Mouse (Mus musculus) heart, adult 11 months (tissue): ENCODE results near the gene Fryl.
A peak's percentile ranks its signal among the peaks of the same experiment; 100 is the strongest.

Source experiments
- DNase-seq: peaks from one replicate; pipeline ENCODE4 v3.0.0; 2022

The Fryl gene

DNA sequence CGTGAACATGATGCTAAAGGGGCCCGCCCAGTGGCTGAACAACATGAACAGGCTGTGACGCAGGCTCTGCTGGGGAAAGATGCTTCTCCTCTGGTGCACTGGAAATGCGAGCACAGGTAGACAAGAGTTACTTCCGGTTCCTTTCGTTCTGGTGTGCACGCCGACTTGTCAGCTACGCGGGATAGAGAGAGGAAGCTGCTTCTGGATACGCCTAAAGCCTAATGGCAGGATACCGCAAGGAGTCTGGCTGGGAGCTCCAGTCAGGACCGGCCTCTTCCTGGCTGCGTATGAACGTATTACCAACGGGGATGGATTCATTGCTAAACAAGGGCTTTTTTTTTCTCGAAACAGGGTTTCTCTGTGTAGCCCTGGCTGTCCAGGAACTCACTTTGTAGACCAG, 167.3 kb downstream of the Fryl start:
- DNase-seq = peak; percentile 81

DNA sequence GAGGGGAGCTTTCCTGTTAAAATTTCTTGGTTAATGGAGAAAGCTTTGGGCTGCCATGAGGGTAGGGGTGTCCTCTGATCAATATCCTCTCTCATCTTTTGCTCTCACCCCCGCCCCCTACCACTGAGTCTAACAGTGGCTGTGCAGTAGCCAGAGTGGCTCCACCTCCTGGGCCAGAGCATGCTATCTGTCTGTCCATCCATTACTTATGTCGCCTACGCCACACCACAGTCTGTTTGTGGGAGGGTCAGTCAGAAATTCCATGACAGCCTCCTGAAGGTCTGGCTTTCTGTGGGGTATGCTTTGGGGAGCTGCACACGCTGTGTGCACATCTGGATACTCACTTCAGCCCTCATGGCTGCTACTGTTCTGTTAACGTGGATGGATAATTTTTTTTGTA, 174.9 kb downstream of the Fryl start:
- peak; percentile 76 for DNase-seq

DNA sequence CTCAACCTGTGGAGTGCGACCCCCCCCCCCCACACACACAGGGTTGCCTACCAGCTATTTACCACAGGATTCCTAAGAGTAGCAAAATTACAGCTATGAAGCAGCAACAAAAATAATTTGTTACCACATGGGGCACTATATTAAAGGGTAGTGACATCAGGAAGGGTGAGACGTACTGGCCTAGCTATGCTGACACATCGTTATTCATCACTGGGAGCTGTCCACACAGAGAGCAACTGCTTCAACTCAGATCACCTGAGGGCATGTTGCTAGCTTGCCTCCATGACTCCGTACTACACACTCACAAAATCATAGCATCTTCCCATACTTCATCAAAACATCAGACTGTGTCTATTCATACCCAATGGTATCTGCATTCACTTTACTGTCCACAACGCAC, 176.6 kb downstream of the Fryl start:
- no peak for DNase-seq

DNA sequence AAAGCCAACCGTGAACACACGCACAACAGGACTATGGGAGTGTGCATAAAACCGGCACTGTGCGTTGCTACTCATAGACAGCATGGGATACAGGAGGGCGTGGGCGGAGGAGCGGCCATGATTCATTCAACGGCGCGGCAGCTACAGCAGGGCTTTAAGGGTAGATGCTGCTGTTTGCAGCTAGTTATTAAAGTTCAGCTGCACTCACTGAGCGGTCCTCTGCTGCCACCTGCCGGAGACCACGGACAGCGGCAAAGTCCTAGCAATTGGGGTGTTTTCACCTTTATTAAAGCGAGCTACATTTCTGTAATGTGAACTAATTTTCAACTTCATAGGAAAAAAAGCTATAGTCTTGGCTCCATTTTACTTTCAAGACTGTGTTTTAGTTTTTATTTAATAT, 185.1 kb downstream of the Fryl start:
- DNase-seq = no peak

GRCm38 (mm10) chr5:73066946-73067345, 189.5 kb downstream of the Fryl start:
- peak; percentile 85 for DNase-seq

GRCm38 (mm10) chr5:73063768-73064669, 192.4 kb downstream of the Fryl start:
- DNase-seq = peak; percentile 83

GRCm38 (mm10) chr5:73061506-73062155, 194.8 kb downstream of the Fryl start:
- peak; percentile 15 for DNase-seq

- peak; percentile 68 for DNase-seq
Observed at GRCm38 (mm10) chr5:73056937-73057336, 199.5 kb downstream of the Fryl start.

DNA sequence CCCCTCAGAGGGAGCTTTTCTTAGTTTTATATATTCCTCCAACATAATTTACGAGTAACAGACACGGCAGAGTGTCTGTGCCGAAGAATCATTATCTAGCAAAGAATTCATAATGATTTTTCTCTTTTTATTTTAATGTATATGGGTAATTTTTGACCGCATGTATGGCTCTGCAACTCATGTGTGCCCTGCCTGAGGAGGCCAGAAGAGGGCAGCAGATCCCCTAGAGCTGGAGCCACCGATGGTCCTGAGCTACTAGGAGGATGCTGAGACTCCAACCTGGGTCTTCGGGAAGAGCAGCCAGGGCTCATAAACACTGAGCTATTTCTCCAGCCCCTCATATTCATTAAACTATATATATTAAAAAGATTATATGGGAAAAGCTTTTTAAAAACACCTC, 200.0 kb downstream of the Fryl start:
- DNase-seq = peak; percentile 78

DNA sequence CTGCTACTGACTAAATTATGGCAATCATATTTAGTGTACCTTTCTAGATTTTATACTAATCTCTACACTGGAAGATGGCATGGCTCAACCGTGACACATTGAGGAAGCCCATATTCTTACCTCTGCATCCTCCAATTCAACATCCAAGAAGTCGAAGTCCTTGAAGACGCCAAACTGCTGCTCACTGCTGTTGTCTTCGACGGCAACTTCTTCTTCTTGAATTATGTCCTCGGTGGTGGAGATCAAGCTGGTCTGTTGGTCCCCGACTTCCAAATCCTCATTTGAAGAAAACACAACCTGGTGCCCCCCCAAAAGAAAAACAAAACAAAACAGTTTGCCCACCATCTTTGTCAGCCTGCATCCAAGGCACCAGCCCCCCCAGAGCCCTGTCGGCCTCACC, 202.5 kb downstream of the Fryl start:
- DNase-seq = peak; percentile 54

DNA sequence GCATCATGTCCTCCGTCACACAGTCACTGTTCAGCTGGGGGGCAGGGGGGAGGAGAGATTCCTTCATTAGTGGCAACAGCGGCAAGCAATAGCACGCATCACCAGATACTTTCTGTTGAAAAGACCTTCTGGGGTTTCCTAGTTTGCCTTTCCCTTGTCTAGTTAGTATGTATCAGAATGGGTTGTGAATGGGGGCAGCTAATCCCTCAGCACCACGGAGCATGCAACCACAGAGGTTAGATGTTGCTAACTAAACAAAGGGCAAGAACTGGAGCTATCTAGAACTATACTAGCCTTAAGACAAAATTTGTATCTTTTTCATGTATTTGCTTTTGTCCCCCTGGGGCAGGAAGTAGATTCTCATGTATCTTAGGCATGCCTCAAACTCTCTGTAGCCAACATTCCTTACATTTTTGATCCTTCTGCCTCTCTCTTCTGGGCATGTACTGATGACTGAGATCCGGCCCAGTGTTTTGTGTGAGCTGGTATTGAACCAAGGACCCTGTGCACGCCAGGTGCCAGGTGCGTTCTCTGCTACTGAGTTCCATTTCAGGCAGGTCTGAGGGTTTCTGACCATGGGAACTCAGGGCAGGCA, 208.7 kb downstream of the Fryl start:
- DNase-seq = peak; percentile 87

DNA sequence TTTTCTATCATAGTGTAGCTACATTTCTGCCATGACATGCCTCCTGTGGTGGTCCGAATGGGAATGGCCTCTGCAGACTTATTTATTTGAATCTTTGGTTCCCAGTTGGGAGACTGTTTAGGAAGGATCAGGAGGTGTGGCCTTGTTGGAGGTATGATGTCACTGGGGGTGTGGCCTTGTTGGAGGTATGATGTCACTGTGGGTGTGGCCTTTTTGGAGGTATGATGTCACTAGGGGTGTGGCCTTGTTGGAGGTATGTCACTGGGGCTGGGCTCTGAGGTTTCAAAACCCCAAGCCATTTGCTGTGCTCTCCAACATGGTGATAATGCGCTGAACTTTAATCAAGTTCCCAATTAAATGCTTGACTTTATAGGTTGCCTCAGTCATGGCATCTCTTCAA, 212.4 kb downstream of the Fryl start:
- DNase-seq = peak; percentile 43

DNA sequence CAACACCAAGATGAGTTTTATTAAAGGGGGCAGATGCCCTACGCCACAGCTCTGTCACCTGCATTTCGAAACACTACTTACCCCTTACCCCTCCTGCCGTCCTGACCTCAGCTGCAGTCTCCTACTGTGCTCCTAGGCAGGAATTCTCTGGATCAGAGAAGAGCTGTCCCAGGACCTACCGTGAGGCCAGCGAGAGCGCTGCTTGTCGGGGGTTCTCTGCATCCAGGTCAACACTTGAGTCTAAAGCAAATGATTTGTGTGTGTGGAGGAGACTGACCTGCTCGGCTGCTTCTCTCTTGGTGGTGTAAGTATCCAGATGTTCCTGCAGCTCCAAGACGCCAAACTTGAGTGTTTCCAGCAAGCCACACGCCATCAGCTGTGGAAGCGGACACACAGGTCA, 223.9 kb downstream of the Fryl start:
- peak; percentile 61 for DNase-seq

DNA sequence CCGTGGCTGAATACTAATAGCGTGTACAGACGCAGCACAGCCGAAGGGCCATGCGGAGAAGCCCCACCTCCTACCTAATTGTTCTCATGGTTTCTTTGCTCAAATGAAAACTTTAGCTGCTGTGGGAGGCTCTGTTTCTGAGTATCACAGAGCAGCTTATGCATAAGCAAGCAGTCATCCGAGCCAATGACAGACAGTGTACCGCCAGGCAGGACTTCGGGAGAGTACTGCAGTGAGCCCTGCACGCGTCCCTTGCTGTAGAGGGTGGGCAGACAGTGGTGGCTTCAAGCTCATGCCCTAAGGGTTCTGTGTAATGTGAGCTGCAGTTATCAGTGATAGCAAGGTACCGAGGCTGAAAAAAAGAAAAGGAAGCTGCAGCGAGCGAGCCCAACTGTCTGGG, 227.8 kb downstream of the Fryl start:
- peak; percentile 64 for DNase-seq

DNA sequence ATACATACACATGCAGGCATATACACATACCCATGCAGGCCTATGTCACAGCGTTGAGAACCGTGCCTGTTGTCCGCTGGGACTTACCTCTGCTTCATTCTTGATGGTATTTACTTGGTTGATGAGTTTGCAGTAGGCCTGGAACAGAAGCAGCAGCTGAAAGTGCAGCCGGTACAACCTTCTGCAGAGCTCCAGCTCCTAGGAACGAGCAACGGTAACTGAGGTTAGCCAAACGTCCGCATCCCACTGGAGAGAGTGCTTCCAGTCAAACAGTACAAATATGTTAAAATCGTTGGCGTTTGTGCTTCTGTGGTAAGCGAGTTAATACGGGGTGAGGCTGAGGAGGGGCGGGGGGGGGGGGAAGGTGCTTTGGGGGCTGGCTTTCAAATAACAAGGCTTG, 232.6 kb downstream of the Fryl start:
- DNase-seq = peak; percentile 73

- no peak for DNase-seq
Observed at GRCm38 (mm10) chr5:73014745-73015144, 241.7 kb downstream of the Fryl start.

- peak; percentile 77 for DNase-seq
Observed at GRCm38 (mm10) chr5:73013611-73014287, 242.7 kb downstream of the Fryl start.

GRCm38 (mm10) chr5:73012884-73013610, 243.4 kb downstream of the Fryl start:
- DNase-seq = peak; percentile 80

- DNase-seq = peak; percentile 70
Observed at GRCm38 (mm10) chr5:73011806-73012205, 244.6 kb downstream of the Fryl start.

- peak; percentile 88 for DNase-seq
Observed at GRCm38 (mm10) chr5:73008230-73008629, 248.2 kb downstream of the Fryl start.

DNA sequence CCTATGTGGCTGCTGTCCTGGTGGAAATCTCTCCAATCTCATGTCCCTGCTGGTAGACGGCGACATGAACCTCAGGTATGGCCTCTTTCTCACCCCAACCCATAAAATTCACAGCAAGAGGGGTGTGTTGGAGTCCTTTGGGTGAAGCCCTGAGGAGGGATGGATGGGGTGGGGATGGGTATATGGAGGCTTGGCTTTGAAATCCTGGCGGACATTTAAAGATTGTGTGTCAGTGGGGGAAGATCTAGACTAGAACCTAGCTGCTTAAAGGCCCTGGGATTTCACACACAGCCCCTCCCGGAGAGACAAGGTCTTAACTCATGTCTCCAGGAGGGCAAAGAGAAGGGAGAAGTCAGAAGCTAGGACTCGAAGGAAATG, 248.8 kb downstream of the Fryl start:
- DNase-seq = peak; percentile 83

DNA sequence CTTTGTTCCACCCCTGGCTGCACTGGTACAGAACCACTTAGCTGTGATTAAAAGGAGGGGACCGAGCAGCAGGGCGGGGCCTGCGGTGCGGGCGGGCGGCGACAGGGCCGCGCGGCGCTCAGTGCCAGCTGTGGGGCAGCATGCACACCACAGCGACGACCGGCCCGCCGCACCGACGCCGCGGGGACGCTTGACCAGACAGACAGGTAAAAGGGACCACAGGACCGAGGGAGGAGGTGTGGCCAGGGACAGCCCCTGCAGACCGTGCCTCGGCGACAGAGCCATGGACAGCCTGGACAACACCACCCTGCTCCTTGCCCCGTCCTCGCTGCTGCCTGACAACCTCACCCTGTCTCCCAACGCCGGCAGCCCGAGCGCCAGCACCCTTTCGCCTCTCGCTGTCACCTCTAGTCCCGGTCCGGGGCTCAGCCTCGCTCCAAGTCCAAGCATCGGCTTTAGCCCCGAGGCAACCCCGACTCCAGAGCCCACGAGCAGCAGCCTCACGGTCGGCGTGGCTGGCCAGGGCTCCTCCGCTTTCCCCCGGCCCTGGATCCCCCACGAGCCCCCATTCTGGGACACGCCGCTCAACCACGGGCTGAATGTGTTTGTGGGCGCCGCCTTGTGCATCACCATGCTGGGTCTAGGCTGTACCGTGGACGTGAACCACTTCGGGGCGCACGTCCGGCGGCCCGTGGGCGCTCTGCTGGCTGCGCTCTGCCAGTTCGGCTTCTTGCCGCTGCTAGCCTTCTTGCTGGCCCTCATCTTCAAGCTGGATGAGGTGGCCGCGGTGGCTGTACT, 249.4 kb downstream of the Fryl start, which contains the start of gene Slc10a4:
Gene Slc10a4, plus strand, starts transcription at position 100 of the 798 bp plus-strand sequence.
- peak; percentile 85 for DNase-seq
